Mouse (Mus musculus) 3134 (cell line): Measurements from ENCODE around the gene Pla2g6.

Source experiments
- DNase-seq: peaks from one replicate; pipeline ENCODE4 v3.0.0-alpha.2; 2011; ENCODE audit warnings: low spot score; ENCODE audit not compliant: insufficient read length; ENCODE audit errors: extremely low read depth

The Pla2g6 gene

DNA sequence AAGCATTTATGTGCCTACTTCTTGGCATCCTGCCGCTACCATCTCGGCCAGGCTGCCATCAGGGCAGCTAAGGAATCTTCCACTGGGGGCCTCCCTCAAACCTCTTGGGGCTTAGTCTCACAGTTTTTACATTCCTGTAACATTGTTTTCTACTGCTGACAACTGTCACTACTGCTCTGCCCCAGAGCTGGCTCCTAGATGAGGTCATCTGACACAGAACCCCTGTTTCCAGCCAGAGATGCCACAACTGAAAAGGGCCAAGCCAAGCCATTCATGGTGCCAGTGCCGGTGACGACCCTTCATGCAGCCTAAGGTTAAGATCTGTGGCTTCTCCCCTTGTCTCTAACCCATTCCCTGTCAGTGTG is 4.4 kb downstream of the Pla2g6 start:
- DNase-seq: peak; percentile 78

GRCm38 (mm10) chr15:79322991-79323790 is 5.0 kb downstream of the Pla2g6 start:
- peak; percentile 74 for DNase-seq

DNA sequence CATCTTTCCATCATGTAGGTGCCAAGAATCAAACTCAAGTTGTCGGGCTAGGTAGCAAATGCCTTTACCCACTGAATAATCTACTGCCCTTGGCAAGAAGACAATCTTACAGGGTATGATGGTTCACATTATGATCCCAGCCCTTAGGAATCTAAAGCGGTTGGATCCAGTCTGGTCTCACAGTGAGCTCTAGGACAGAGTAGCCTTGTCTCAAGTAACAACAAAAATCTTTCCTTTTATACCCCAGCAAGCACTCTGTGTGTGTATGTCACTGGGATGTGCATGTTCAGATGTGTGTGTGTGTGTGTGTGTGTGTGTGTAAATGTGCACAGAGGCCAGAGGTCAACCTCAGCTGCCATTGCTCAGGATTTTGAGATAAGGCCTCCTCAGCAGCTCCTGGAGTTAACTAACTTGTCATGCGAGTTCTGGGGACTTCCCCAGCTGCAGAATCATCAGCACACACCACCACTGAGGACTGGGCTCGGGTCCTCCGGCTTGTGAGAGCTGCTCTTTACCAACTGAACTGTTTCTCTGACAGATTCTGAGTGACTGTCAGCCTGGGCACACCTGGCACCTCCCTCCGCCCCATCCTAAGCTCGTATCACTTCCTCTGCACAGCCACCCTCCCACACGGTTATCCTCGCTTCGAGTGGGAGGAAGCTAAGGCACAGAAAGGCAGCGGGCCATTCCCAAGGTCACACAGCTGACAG is 5.8 kb downstream of the Pla2g6 start:
- DNase-seq: no peak

GRCm38 (mm10) chr15:79321733-79322190 is 6.4 kb downstream of the Pla2g6 start:
- DNase-seq: no peak

DNA sequence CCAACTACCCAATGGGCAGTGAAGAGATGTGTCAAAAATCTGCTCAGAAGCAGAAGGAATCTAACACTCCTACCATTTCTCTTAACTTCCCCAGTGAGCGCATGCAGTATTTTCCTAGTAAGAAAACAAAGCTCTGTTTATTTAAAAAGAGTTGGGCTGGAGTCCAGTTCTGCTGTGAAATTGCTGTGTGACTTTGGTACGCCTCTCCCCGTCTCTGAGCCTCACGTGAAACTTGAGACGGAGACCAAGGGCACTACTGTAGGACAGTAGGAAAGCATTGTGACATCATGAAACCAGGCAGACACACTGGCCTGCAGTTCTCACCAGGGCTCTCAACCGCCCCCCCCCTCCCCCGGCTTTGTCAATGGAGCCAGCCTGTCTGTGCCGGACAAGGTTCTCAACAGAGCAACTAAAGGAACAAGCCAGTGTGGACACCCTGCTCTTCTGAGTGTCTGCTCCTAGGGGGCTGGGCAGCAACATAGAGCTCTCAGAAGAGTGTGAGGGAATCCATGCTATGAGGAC is 14.3 kb downstream of the Pla2g6 start:
- DNase-seq: no peak

GRCm38 (mm10) chr15:79307861-79308260 is 20.3 kb downstream of the Pla2g6 start:
- no peak for DNase-seq

- no peak for DNase-seq
These were observed 22.1 kb downstream of the Pla2g6 start for GRCm38 (mm10) chr15:79306043-79306637.

DNA sequence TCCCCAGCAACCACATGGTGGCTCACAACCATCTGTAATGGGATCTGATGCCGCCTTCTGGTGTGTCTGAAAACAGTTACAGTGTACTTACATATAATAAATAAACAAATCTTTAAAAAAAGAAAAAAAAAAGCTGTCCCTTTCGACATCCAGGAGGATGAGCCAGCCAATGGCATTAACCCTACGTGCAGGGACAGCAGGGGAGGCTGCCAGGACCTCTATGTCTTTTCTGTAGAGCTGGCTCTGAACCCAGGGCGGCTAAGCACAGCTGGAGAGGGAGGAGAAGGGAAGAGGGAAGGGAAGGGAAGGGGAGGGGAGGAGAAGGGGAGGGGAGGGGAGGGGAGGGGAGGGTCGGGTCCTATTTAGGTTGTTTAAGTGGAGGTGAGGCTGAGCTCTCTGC is 23.4 kb downstream of the Pla2g6 start:
- no peak for DNase-seq

GRCm38 (mm10) chr15:79303725-79304124 is 24.5 kb downstream of the Pla2g6 start:
- DNase-seq: no peak

GRCm38 (mm10) chr15:79299563-79300155 is 28.5 kb downstream of the Pla2g6 start:
- DNase-seq: peak; percentile 60

DNA sequence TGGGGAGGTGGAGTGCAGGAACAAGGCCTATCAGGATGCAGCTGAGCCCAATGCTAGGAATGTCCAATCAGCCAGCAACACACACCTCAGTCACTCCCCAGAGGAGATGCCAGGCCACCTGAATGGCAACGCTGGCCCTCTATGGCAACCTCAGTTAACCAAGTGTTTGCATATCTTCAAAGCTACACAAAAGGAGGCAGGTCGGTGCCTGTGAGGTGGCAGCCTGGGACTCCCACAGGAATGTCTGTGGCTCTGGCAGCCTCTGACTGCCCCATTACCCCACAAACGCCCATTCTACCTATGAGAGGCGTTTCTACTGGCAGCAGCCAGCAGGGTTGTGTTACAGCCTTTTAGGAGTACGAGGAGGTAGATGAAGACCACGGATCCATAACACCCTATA is 29.6 kb downstream of the Pla2g6 start:
- DNase-seq: peak; percentile 47

- no peak for DNase-seq
These were observed 35.4 kb downstream of the Pla2g6 start for GRCm38 (mm10) chr15:79292779-79293178.

GRCm38 (mm10) chr15:79290340-79290739 is 37.9 kb downstream of the Pla2g6 start:
- no peak for DNase-seq

DNA sequence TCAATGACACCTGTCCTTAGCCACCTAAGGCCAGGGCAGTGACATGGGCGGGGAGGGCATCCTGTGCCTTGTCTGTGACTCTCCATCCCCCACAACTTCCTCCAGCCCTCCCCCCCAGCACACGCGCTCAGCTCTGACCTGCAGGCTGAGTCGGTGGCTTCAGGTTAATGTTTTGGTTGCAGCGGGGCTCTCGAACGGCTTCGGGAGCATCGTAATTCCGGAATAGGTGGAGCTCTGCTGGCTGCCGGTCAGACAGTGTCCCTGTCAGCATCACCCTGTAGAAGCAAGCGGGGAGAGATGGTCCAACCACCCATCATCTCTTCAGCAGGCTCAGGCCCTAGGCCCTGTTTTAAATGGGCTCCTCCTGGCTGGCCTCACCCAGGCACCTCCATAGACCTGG is 38.7 kb downstream of the Pla2g6 start:
- DNase-seq: no peak

GRCm38 (mm10) chr15:79288387-79288786 is 39.8 kb downstream of the Pla2g6 start:
- DNase-seq: no peak

GRCm38 (mm10) chr15:79287091-79287490 is 41.1 kb downstream of the Pla2g6 start:
- no peak for DNase-seq

- no peak for DNase-seq
These were observed 42.0 kb downstream of the Pla2g6 start for GRCm38 (mm10) chr15:79286141-79286540.

- no peak for DNase-seq
These were observed 42.8 kb downstream of the Pla2g6 start, which contains the start of gene Baiap2l2 for GRCm38 (mm10) chr15:79285399-79285798. Gene Baiap2l2, minus strand, starts transcription at chr15:79285537.

DNA sequence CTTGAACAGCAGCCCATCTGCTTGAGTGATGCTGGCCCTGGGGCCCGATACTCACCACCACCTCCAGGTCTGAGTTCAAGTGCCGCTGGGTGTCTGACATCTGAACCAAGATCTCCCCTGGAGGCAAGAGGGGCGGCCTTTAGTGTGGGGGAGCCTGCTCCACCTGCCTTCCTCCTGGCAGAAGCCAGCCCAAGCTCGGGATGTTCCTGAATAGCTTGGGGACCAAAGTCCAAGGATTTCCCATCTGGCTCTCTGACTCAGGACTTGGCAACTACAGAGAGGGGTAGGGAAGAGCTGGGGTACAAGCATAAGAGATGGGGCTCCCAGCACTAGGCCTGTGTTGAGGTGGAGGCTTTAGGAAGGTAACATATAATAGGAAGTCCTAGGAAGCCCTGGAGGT is 44.8 kb downstream of the Pla2g6 start:
- DNase-seq: no peak

- DNase-seq: no peak
These were observed 45.8 kb downstream of the Pla2g6 start for GRCm38 (mm10) chr15:79282434-79282833.

DNA sequence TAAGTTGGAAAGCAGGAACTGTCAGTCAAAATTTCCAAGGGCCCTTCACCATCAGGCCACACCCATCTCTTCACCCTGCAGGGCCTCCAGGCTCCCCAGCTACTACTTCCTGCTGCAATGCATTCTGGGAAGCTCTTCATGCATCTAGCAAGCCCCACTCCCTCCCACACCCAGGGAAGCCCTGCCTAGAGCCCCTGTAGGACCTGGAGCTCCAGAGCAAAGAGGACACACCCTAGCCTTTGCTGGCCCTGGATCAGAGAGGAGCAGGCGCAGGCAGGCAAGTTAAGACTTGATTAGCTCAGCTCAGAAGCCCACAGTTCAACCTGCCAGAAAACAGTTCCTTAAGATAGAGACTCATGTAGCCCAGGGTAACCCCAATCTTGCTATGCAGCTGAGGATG is 46.8 kb downstream of the Pla2g6 start:
- DNase-seq: peak; percentile 39
